Comparison of ENCODE assay signal across 21 mouse cellular contexts in the genomic region with DNA sequence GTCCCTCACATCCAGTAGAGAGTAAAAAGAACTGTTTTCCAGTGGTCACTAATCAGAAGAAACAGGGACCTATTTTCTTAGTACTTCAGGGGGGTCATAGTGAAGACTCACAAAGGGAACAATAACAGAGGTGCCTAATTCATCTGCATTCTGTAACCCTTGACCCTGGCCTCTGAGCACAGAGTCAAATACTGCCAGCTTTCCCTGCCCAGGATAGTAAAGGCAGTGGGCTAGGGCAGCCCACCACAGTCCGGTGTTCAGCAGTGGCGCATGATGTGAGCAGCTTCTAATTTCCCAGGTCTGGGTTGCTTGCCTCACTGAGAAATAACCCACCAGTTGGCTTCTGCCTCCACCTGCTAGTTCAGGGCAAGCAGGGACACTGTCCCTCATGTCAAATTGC.
DNase-seq lines count a peak whose midpoint lies in the region; ATAC-seq lines count a peak whose summit lies in the region.
"Had no signal": no experiment of that assay in that cellular context is flagged by ENCODE, and none has a peak within 500 bp of the region (broad histone marks: within the 10 kb centered on the region; RNA-seq: fewer than 3 reads in every experiment).

No protein-coding gene starts in this region.

- no peaks in the 10 kb centered on the region for H3K9me3 ChIP-seq in forebrain, embryonic 11.5 days (ENCODE audit: control insufficient read depth, low read length)
- no peaks in the 10 kb centered on the region for H3K9me3 ChIP-seq in forebrain, embryonic 16.5 days (ENCODE audit: control insufficient read depth, low read length)
- no peaks in the 10 kb centered on the region for H3K9me3 ChIP-seq in intestine, embryonic 14.5 days (ENCODE audit: control insufficient read depth, low read length)
- no peaks in the 10 kb centered on the region for H3K9me3 ChIP-seq in intestine, embryonic 16.5 days (ENCODE audit: control insufficient read depth, low read length)
- no peaks in the 10 kb centered on the region for H3K9me3 ChIP-seq in midbrain, embryonic 13.5 days
- no peaks in the 10 kb centered on the region for H3K9me3 ChIP-seq in midbrain, embryonic 14.5 days (ENCODE audit: control insufficient read depth, low read length)
- H3K9me3 ChIP-seq in hindbrain, embryonic 14.5 days (ENCODE audit: control insufficient read depth, low read length), result no peaks in the 10 kb centered on the region
- H3K9me3 ChIP-seq: embryonic facial prominence, embryonic 12.5 days; forebrain, embryonic 15.5 days; heart, embryonic 13.5 days; hindbrain, embryonic 12.5 days had no signal

- H3K4me1 ChIP-seq in forebrain, embryonic 11.5 days (replicated peaks; ENCODE audit: control insufficient read depth, insufficient read depth, low read length), result peaks cover 7% of the 10 kb centered on the region; the same call in 1 of the 2 replicates
- H3K4me1 ChIP-seq in forebrain, embryonic 16.5 days (replicated peaks; ENCODE audit: control insufficient read depth, insufficient read depth, low read length), result 0 out of 2 replicates have a peak, but pooled peaks cover 7% of the 10 kb centered on the region
- H3K4me1 ChIP-seq in intestine, embryonic 14.5 days (replicated peaks; ENCODE audit: control insufficient read depth, insufficient read depth, low read length), result no peaks in the 10 kb centered on the region
- H3K4me1 ChIP-seq in intestine, embryonic 16.5 days (ENCODE audit: control insufficient read depth, insufficient read depth, low read length), result no peaks in the 10 kb centered on the region
- peaks cover 30% of the 10 kb centered on the region for H3K4me1 ChIP-seq in midbrain, embryonic 13.5 days (replicated peaks)
- 0 out of 2 replicates have a peak, but pooled peaks cover 5% of the 10 kb centered on the region for H3K4me1 ChIP-seq in midbrain, embryonic 14.5 days (ENCODE audit: control insufficient read depth, insufficient read depth, low read length)
- no peaks in the 10 kb centered on the region for H3K4me1 ChIP-seq in hindbrain, embryonic 14.5 days (replicated peaks; ENCODE audit: control insufficient read depth, insufficient read depth, low read length)
- H3K4me1 ChIP-seq: heart, embryonic 13.5 days had no signal

- peak; percentile 47; the same call in 1 of the 2 replicates for ATAC-seq in forebrain, embryonic 11.5 days (replicated peaks; ENCODE audit: low FRiP score)
- no peak for ATAC-seq in forebrain, embryonic 16.5 days
- no peak for ATAC-seq in intestine, embryonic 14.5 days (replicated peaks; ENCODE audit: low FRiP score, low TSS enrichment, low read depth)
- ATAC-seq in intestine, embryonic 16.5 days, result no peak
- ATAC-seq in midbrain, embryonic 13.5 days, result no peak
- ATAC-seq in midbrain, embryonic 14.5 days (ENCODE audit: low FRiP score, low TSS enrichment), result no peak
- no peak for ATAC-seq in hindbrain, embryonic 14.5 days (ENCODE audit: low FRiP score)
- ATAC-seq: activated CD4-positive, CD25-positive, alpha-beta regulatory T cell, adult 4 months; forebrain, embryonic 15.5 days; intestine, postnatal 0 days; Patski had no signal

- WGBS in forebrain, embryonic 11.5 days, result 65% methylated on average over 2 of the region's 2 CpGs
- WGBS in forebrain, embryonic 16.5 days, result 79% methylated on average over 2 of the region's 2 CpGs
- WGBS in intestine, embryonic 14.5 days, result 93% methylated on average over 2 of the region's 2 CpGs
- 82% methylated on average over 2 of the region's 2 CpGs for WGBS in intestine, embryonic 16.5 days
- WGBS in midbrain, embryonic 13.5 days, result 31% methylated on average over 2 of the region's 2 CpGs
- 48% methylated on average over 2 of the region's 2 CpGs for WGBS in midbrain, embryonic 14.5 days
- WGBS in hindbrain, embryonic 14.5 days, result 49% methylated on average over 2 of the region's 2 CpGs

- DNase-seq in forebrain, embryonic 11.5 days (ENCODE audit: low spot score), result no peak
- peak; percentile 24 for DNase-seq in intestine, embryonic 14.5 days (ENCODE audit: low spot score)
- no peak for DNase-seq in midbrain, embryonic 14.5 days
- DNase-seq in hindbrain, embryonic 14.5 days (ENCODE audit: low spot score), result no peak
- DNase-seq: adrenal gland, postnatal 14 days; cerebellum, adult 11-12 months; cerebellum, adult 9-10 months; cerebellum, postnatal 36 days; gastrocnemius, postnatal 14 days; heart, postnatal 36 days had no signal

- no peak overlapping the region for H3K4me2 ChIP-seq in forebrain, embryonic 11.5 days (ENCODE audit: low read depth, low read length, severe bottlenecking)
- H3K4me2 ChIP-seq in forebrain, embryonic 16.5 days (ENCODE audit: low read length), result no peak overlapping the region
- no peak overlapping the region for H3K4me2 ChIP-seq in intestine, embryonic 14.5 days (ENCODE audit: low read length)
- H3K4me2 ChIP-seq in intestine, embryonic 16.5 days (ENCODE audit: low read depth, low read length), result no peak overlapping the region
- no peak overlapping the region for H3K4me2 ChIP-seq in midbrain, embryonic 13.5 days (replicated peaks)
- H3K4me2 ChIP-seq in midbrain, embryonic 14.5 days (ENCODE audit: low read length), result no peak overlapping the region
- no peak overlapping the region for H3K4me2 ChIP-seq in hindbrain, embryonic 14.5 days (replicated peaks)
- H3K4me2 ChIP-seq: embryonic facial prominence, embryonic 12.5 days; forebrain, embryonic 15.5 days; heart, embryonic 13.5 days; hindbrain, embryonic 12.5 days had no signal

- no peaks in the 10 kb centered on the region for H3K36me3 ChIP-seq in forebrain, embryonic 11.5 days (ENCODE audit: control insufficient read depth, insufficient read depth, low read length)
- H3K36me3 ChIP-seq in forebrain, embryonic 16.5 days (ENCODE audit: control insufficient read depth, insufficient read depth), result no peaks in the 10 kb centered on the region
- no peaks in the 10 kb centered on the region for H3K36me3 ChIP-seq in intestine, embryonic 14.5 days (ENCODE audit: control insufficient read depth, insufficient read depth, low read length)
- no peaks in the 10 kb centered on the region for H3K36me3 ChIP-seq in intestine, embryonic 16.5 days (ENCODE audit: control insufficient read depth, insufficient read depth, low read length)
- H3K36me3 ChIP-seq in midbrain, embryonic 13.5 days, result no peaks in the 10 kb centered on the region
- H3K36me3 ChIP-seq in midbrain, embryonic 14.5 days (ENCODE audit: control insufficient read depth, insufficient read depth, low read length), result no peaks in the 10 kb centered on the region
- H3K36me3 ChIP-seq in hindbrain, embryonic 14.5 days (replicated peaks; ENCODE audit: control insufficient read depth, insufficient read depth), result no peaks in the 10 kb centered on the region
- H3K36me3 ChIP-seq: embryonic facial prominence, embryonic 12.5 days; forebrain, embryonic 15.5 days; heart, embryonic 13.5 days; hindbrain, embryonic 12.5 days had no signal

- peak overlapping the region; percentile 31; the same call in 1 of the 2 replicates for H3K27ac ChIP-seq in forebrain, embryonic 11.5 days (ENCODE audit: low read depth, low read length)
- no peak overlapping the region for H3K27ac ChIP-seq in forebrain, embryonic 16.5 days (ENCODE audit: low read length)
- no peak overlapping the region for H3K27ac ChIP-seq in intestine, embryonic 14.5 days (ENCODE audit: low read depth)
- H3K27ac ChIP-seq in intestine, embryonic 16.5 days (ENCODE audit: low read length), result no peak overlapping the region
- H3K27ac ChIP-seq in midbrain, embryonic 13.5 days, result peak overlapping the region; percentile 32; the same call in 1 of the 2 replicates
- no peak overlapping the region for H3K27ac ChIP-seq in midbrain, embryonic 14.5 days (replicated peaks; ENCODE audit: low read depth, low read length)
- H3K27ac ChIP-seq in hindbrain, embryonic 14.5 days, result no peak overlapping the region
- H3K27ac ChIP-seq: embryonic facial prominence, embryonic 12.5 days; forebrain, embryonic 15.5 days; heart, embryonic 13.5 days; hindbrain, embryonic 12.5 days had no signal

- no peaks in the 10 kb centered on the region for H3K27me3 ChIP-seq in forebrain, embryonic 11.5 days (ENCODE audit: control insufficient read depth, insufficient read depth, low read length)
- H3K27me3 ChIP-seq in forebrain, embryonic 16.5 days (replicated peaks; ENCODE audit: control insufficient read depth, insufficient read depth, low read length), result no peaks in the 10 kb centered on the region
- no peaks in the 10 kb centered on the region for H3K27me3 ChIP-seq in intestine, embryonic 14.5 days (replicated peaks; ENCODE audit: control insufficient read depth, insufficient read depth, low read length)
- no peaks in the 10 kb centered on the region for H3K27me3 ChIP-seq in intestine, embryonic 16.5 days (replicated peaks; ENCODE audit: control insufficient read depth, insufficient read depth, low read length)
- peaks cover 2% of the 10 kb centered on the region; the same call in 1 of the 2 replicates for H3K27me3 ChIP-seq in midbrain, embryonic 13.5 days
- H3K27me3 ChIP-seq in midbrain, embryonic 14.5 days (ENCODE audit: control insufficient read depth, insufficient read depth, low read length), result no peaks in the 10 kb centered on the region
- H3K27me3 ChIP-seq in hindbrain, embryonic 14.5 days (ENCODE audit: control insufficient read depth, insufficient read depth, low read length), result no peaks in the 10 kb centered on the region
- H3K27me3 ChIP-seq: CH12.LX; embryonic facial prominence, embryonic 12.5 days; forebrain, embryonic 15.5 days; heart, embryonic 13.5 days; hindbrain, embryonic 12.5 days; Patski had no signal

- no peak overlapping the region for H3K9ac ChIP-seq in forebrain, embryonic 11.5 days (ENCODE audit: low read length)
- no peak overlapping the region for H3K9ac ChIP-seq in forebrain, embryonic 16.5 days (replicated peaks; ENCODE audit: low read depth, low read length)
- no peak overlapping the region for H3K9ac ChIP-seq in intestine, embryonic 14.5 days (ENCODE audit: low read length)
- no peak overlapping the region for H3K9ac ChIP-seq in intestine, embryonic 16.5 days (ENCODE audit: low read depth, low read length)
- H3K9ac ChIP-seq in midbrain, embryonic 13.5 days (replicated peaks), result no peak overlapping the region
- no peak overlapping the region for H3K9ac ChIP-seq in midbrain, embryonic 14.5 days (replicated peaks; ENCODE audit: low read length)
- H3K9ac ChIP-seq in hindbrain, embryonic 14.5 days, result no peak overlapping the region
- H3K9ac ChIP-seq: embryonic facial prominence, embryonic 12.5 days; forebrain, embryonic 15.5 days; heart, embryonic 13.5 days; hindbrain, embryonic 12.5 days had no signal

- no peak overlapping the region for H3K4me3 ChIP-seq in forebrain, embryonic 11.5 days (ENCODE audit: low read depth, low read length)
- no peak overlapping the region for H3K4me3 ChIP-seq in forebrain, embryonic 16.5 days (replicated peaks; ENCODE audit: low read length)
- no peak overlapping the region for H3K4me3 ChIP-seq in intestine, embryonic 14.5 days (ENCODE audit: low read depth, low read length)
- no peak overlapping the region for H3K4me3 ChIP-seq in intestine, embryonic 16.5 days (ENCODE audit: low read length)
- H3K4me3 ChIP-seq in midbrain, embryonic 13.5 days (replicated peaks), result no peak overlapping the region
- H3K4me3 ChIP-seq in midbrain, embryonic 14.5 days (replicated peaks; ENCODE audit: low read depth, low read length), result no peak overlapping the region
- no peak overlapping the region for H3K4me3 ChIP-seq in hindbrain, embryonic 14.5 days (replicated peaks; ENCODE audit: low read length)
- H3K4me3 ChIP-seq: embryonic facial prominence, embryonic 12.5 days; forebrain, embryonic 15.5 days; heart, embryonic 13.5 days; hindbrain, embryonic 12.5 days had no signal

Comparison
In these comparisons a context has a peak if more than half of its experiments do, and no peak if none do; other contexts are left out.
1. H3K27ac ChIP-seq: peak in forebrain, embryonic 11.5 days (single experiment) and midbrain, embryonic 13.5 days (single experiment); none in forebrain, embryonic 16.5 days (single experiment), intestine, embryonic 14.5 days (single experiment), intestine, embryonic 16.5 days (single experiment), midbrain, embryonic 14.5 days (single experiment) and hindbrain, embryonic 14.5 days (single experiment).